Mouse (Mus musculus) olfactory bulb, adult 2 months (tissue): ENCODE measurements around the gene Pcsk1. TPM values are rescaled to one million over a fixed set of nuclear protein-coding genes. Genes with fewer than 3 reads are reported as not detected.

Experiments used
- H3K27ac ChIP-seq: fragments of 200-500 bp; 2 replicates; pipeline ENCODE4 v1.5.1; 2012; ENCODE audit warnings: low read depth, low read length; ENCODE audit not compliant: insufficient read depth
- H3K4me1 ChIP-seq: fragments of 200-500 bp; 2 replicates; pipeline ENCODE4 v1.6.1; 2012; ENCODE audit warnings: low read length; ENCODE audit not compliant: control insufficient read depth, insufficient read depth
- H3K4me3 ChIP-seq: fragments of 200-500 bp; 2 replicates; pipeline ENCODE4 v1.5.1; 2012; ENCODE audit warnings: mild to moderate bottlenecking, low read depth, low read length, moderate library complexity; ENCODE audit not compliant: insufficient read depth
- CTCF ChIP-seq: fragments of 200-500 bp; IDR thresholded peaks from 2 replicates; pipeline ENCODE4 v1.5.1; 2012; ENCODE audit warnings: low read depth, mild to moderate bottlenecking, low read length, moderate library complexity; ENCODE audit not compliant: insufficient read depth
- POLR2A ChIP-seq: fragments of 200-500 bp; IDR thresholded peaks from 2 replicates; pipeline ENCODE4 v1.6.1; 2012; ENCODE audit warnings: mild to moderate bottlenecking, low read depth, low read length, moderate library complexity; ENCODE audit not compliant: insufficient read depth
- WGBS: fragments of 180-500 bp; shearing (Covaris S2); methylation state at CpG from one replicate; pipeline ENCODE4 v1.1.7; 2018; 5-methylcytosine and 5-hydroxymethylcytosine counted together
- polyA plus RNA-seq: library from polyadenylated mRNA; stranded (reverse); fragments of >200 nt; gene quantifications from 2 replicates; pipeline ENCODE4 v1.2.4, GENCODE M21; 2012; ENCODE audit warnings: low replicate concordance; ENCODE audit not compliant: missing spikeins, insufficient read depth, insufficient read length

The Pcsk1 gene
- polyA plus RNA-seq, 1 experiment: not detected

- no peaks in the 10 kb centered on the region for H3K4me1 ChIP-seq
- no peak overlapping the region for H3K4me3 ChIP-seq
- TF ChIP-seq POLR2A (no peak), CTCF (no peak)
- no peak overlapping the region for H3K27ac ChIP-seq
- 82% methylated on average over 1 of the region's 1 CpGs for WGBS
Observed at GRCm38 (mm10) chr13:75114838-75115237, 25.2 kb downstream of the Pcsk1 start.

DNA sequence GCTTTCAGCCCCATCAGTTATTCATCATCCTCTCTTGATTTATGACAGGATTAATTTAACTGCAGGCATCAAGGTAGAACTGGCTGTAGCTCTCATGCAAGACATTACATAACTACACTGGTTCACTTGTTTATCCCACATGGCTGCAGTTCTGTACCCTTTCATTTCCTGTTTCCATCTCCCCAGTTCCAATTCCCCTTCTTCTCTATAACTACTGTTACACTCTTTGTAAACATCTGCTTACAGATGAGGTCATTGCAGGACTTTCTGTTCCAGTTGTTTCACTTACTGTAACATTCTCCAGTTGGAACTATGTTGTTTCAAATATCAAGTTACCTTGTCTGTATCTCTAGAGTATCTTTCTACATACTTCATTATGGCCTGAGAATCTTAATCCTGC, 46.2 kb downstream of the Pcsk1 start:
- H3K4me1 ChIP-seq: no peaks in the 10 kb centered on the region
- no peak overlapping the region for H3K4me3 ChIP-seq
- H3K27ac ChIP-seq: no peak overlapping the region
- no peak for TF ChIP-seq CTCF
- TF ChIP-seq POLR2A: no peak

DNA sequence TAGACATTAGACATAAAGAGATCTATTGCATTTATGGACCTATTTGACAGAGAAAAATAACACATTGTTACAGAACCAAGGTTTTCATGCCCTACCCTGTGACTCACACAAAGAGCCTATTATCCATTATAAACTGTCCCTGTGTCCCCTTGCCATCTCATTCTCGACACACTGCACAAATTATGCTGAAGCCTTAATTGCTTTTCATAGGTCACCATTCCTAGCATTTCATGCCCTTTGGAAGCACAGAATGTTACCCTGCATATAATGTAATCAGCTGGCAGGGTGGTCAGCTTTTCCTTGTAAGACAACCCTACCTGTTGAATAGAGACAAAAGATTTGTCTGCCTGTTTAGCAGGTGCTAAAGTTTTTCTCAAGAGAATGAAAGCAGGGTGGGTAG, 71.0 kb downstream of the Pcsk1 start:
- Histone ChIP-seq H3K4me3 (no peak overlapping the region), H3K4me1 (no peaks in the 10 kb centered on the region), H3K27ac (no peak overlapping the region)
- TF ChIP-seq POLR2A (no peak), CTCF (no peak)
- WGBS: 25% methylated on average over 1 of the region's 1 CpGs

GRCm38 (mm10) chr13:75163408-75163807, 73.8 kb downstream of the Pcsk1 start:
- no peak overlapping the region for H3K4me3 ChIP-seq
- no peak for TF ChIP-seq POLR2A
- no peak for TF ChIP-seq CTCF
- H3K4me1 ChIP-seq: no peaks in the 10 kb centered on the region
- no peak overlapping the region for H3K27ac ChIP-seq
- 42% methylated on average over 1 of the region's 1 CpGs for WGBS
